Mouse (Mus musculus): ENCODE results near the gene Maff.

Maff gene

DNA sequence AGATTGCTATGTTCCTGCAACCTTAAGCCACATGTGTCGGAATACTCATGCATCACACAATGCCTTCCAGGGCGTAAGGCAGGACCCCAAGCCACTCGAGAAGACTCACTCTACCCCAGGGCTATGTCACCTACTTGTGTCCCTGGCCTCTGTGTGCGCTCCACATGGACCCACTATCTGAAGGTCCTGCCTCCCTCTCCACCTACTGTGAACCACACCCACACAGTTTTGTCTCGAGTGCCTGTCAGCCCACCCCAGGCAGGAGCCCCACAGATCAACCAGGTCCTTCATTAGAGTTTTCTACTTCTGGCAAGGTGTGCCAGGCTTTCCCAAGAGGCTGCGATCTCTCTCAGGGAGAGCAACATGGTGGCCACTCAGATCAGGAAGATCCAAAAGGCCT lies 48.9 kb downstream of the Maff start:
- DNase-seq (ENCODE audit: low read depth, low spot score) = no peak

DNA sequence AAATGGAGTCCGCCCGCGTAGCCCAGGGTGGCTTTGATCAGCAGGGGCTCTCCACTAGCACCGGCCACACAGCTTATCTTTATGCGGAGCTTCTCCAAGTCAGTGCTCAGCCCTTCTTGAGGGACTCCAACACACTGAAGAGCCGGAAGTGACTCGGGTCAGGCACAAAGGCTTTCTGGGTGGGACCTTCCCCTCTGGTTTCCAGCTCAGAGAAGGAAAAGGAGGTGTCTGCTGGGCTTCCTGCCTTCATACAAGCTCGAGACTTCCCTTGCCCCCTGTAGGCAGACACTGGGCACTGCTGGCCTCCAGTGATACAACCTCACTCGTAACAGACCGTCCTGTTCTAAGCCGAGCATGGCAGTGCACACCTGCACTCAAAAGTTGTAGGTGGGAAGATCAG lies 50.3 kb downstream of the Maff start:
- DNase-seq (ENCODE audit: low read depth, low spot score) = peak; percentile 73

DNA sequence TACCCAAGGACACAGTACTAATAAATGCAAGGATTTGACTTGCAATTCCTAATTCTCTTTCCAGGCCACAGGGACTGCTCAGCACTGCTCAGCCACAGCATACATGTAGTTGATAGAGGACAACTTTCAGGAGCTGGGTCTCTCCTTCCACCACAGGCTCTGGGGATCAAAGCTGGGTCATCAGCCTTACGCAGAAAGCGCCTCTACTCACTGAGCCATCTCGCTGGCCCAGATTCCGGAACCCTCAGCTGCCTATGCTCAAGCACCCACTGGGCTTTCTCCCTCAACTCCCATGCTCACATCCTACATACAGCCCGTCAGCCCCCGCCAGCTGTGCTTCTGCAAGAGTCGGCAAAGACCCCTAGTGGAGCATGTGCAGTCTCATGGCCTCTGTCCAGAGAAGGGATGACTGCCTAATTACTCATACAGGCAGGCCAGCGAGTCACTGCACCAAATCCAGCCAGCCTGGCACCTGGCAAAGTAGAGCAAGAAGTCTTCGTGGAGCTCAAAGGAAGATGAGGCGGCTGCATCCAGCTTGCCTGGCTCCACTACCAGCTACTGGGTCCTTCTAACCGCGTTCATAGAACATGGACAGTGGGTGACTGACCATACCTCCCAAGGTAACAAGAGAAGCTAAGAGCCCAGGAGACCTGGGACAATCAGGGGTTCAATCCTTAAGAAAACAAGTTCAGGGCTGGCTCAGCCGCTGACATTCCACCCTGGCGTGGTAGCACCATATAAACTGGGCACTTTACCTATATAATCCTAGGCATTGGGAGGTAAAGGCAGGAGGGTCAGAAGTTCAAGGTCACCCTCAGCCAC lies 53.0 kb downstream of the Maff start:
- DNase-seq (ENCODE audit: low read depth, low spot score) = no peak

DNA sequence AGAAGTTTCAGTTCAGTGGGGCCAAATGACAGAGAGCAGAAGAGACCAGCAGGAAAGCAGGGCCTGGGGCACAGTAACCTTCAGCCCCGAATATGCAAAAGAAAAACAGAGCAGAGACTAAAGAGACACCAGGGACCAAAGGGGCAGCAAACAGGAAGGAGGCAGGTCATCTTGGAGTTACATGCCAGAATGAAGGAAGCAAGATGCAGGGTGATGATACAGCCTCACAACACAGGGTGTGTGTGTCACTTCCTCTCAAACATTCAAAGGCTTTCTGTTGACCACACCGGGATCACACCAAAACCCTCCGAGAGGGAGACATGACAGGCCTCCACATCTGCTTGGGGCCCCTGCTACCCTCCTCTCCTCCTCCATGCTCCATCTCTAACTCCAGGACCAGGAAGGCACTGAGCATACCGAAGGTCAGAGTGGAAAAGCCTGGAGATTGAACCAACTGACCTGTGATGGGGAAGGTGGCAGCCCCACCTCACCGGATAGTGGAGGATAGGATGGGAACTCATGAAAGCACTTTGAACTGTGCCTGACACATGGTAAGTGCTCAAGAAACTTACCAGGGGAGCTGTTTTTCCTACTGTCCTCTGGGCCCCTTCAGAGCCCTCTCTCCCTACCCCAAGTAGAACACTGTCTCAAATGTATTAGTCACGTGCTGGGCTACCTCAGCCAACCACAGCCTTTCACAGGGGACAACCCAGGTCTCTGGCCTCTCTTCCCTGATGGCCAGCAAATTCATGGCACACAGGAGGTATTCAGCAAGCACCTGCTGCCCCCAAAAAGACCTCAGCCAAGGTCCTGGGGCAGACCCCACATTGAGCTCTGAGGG lies 53.9 kb downstream of the Maff start:
- DNase-seq (ENCODE audit: low read depth, low spot score) = no peak

DNA sequence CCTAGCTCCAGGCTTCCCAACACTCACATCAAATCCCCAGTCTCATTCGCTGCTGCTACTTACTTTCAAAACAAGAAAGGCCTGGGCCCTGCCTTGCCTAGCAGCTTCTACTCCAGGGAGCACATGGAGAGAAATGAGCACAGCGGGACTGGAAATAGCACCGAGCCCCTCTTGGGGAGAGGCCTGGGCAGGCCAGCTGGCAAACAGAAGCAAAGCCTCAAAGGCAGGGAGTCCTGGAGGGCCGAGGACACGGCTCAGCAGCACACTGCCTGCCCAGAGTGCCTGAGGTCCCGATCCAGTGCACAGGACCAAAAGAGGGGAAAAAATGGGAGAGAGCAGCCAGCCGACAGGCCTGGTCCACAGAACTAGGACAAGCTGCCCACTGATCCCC lies 54.5 kb downstream of the Maff start:
- DNase-seq (ENCODE audit: low read depth, low spot score) = no peak

DNA sequence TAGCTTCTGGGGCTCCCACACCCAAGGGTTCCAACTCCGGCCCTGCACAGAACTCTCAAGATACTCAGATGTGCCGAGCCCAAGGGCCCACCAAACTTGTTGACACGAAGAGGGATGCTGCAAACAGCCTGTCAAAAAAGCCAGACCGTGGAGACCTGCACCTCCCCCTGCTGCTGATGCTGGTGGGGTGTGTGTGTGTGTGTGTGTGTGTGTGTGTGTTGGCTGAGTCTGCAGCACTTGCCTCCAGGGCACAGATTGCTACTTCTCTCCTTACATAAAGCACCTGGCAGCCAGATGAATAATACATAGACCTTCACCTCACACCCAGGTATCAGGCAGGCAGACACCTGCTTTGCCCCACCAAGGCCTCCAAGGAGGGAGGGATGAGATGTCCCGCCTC lies 55.8 kb downstream of the Maff start:
- DNase-seq (ENCODE audit: low read depth, low spot score) = peak; percentile 39

DNA sequence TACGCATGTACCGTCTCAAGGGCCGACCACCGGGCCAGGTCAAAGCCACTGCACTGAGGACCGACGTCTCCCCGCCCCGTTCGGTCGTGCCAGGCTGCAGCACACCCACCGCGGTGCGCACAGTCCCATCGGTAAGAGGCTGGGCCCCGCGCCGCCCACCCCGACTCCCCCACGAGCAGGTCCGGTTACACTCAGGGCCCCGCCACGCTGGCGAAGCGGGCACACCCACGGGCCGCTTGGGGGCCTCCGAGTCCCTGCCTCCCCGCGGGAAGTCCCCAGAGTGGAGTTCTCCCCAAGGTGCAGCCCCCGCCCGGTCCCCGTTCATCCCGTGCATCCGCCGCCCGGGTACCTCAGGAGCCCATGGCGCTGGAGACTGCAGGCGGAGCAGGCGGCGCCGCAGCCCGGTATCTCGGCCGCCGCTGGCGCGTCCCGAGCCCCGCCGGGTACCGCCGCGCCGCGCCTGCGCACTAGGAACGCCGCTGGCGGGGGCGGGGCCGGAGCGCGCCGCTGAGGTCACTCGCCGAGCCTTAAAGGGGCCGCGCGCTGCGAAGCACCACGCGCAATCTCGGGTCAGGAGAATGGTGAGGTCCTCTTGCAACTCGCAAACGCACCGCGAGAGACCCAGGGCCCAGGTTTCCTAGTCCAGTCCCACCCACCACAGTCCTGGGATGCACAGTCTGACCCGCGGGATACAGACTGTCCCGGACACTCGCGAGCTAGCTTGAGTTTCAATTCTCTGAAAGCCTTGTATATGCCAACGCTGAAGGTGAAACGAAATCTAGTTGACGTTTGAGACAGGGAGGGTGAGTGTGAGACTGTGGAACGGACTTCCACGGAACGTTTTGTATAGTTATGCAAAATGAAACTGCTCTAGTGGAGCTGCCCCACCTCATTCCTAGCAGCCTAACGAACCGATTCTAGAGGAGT lies 56.7 kb downstream of the Maff start, which contains the start of gene Tmem184b:
Gene Tmem184b, minus strand, starts transcription at position 734 of the 927 bp plus-strand sequence.
- DNase-seq (ENCODE audit: low read depth, low spot score) = peak; percentile 89

DNA sequence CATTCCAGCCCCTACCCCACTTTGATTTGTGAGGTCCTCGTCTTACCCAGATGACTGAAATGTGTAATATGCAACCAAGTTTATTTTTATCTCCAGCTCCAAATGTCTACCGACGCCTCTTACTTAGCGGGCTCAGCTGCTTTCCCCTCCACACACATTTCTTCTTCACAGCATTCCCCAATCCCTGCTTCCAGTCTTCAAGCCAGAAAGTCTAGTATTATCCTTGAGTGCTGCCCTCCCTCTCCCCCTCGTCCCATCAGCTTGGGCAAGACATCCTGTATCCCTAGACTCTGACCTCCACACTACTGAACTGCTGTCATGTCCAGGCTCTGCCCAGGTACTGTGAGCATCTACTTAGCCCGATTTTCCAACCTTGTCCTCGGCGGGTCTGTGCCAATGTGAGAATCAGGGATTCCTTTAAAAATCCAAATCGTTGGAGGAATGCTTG lies 57.4 kb downstream of the Maff start:
- DNase-seq (ENCODE audit: low read depth, low spot score) = no peak

DNA sequence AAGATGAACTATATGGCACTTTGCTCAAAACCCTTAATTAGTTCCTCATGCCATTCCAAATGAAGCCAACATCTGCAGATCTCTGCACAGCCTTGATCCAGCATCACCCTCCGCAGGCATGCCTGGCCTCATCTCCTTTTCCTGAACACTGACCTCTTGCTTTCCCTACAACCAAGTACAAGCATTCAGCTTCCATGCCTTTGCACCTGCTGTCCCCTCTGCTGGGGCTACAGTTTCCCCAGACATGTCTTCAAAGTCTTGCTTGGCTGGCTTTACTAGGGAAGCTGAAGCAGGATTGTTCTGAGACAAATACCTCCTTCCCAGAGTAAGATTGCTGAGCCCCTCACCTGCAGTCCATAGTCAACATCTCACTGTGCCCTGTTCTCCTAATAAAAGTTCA lies 57.9 kb downstream of the Maff start:
- no peak for DNase-seq (ENCODE audit: low read depth, low spot score)

DNA sequence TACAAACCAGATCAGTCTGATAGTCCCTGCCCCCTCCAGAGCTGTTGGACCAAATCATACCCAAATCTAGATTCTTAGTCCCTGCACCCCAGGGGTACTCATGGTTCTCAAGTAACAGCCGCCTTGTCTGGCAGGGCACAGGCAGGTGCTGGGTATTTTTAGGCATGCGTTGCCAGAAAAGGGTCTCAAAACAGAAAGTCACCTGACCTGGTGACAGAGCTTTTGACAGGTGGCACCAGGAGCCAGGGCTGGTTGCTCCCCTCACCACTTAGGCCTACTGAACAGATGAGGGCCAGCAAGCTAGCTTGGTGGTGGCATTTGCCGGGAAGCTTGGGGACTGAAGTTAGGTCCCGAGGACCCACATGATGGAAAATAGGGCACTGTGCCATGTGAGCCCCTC lies 60.1 kb downstream of the Maff start:
- DNase-seq (ENCODE audit: low read depth, low spot score) = no peak

Data from CD4-positive helper T cell, adult 2 months (primary cell).